Mouse (Mus musculus) cortical plate, adult 2 months (tissue): ENCODE data around the gene Elof1. TPM values are rescaled to one million over a fixed set of nuclear protein-coding genes. Genes with fewer than 3 reads are reported as not detected.

Source experiments
- H3K27ac ChIP-seq: fragments of 200-500 bp; 2 replicates; pipeline ENCODE4 v1.5.1; 2012; ENCODE audit warnings: low read length, control low read depth, inconsistent platforms; ENCODE audit not compliant: insufficient read depth
- H3K4me1 ChIP-seq: fragments of 200-500 bp; 2 replicates; pipeline ENCODE4 v1.6.1; 2011; ENCODE audit warnings: low read length; ENCODE audit not compliant: control insufficient read depth, insufficient read depth
- H3K4me3 ChIP-seq: fragments of 200-500 bp; 2 replicates; pipeline ENCODE4 v1.5.1; 2011; ENCODE audit warnings: mild to moderate bottlenecking, low read length, control low read depth; ENCODE audit not compliant: insufficient read depth
- CTCF ChIP-seq: fragments of 200-500 bp; IDR thresholded peaks from 2 replicates; pipeline ENCODE4 v1.5.1; 2011; ENCODE audit warnings: mild to moderate bottlenecking, control low read depth, low read length; ENCODE audit not compliant: insufficient read depth; ENCODE audit errors: extremely low read depth
- POLR2A ChIP-seq: fragments of 200-500 bp; IDR thresholded peaks from 2 replicates; pipeline ENCODE4 v1.6.1; 2011; ENCODE audit warnings: mild to moderate bottlenecking, low read length, control low read depth; ENCODE audit not compliant: insufficient read depth; ENCODE audit errors: extremely low read depth
- polyA plus RNA-seq: library from polyadenylated mRNA; depleted of rRNA; stranded (reverse); fragments of >200 nt; gene quantifications from 2 replicates; pipeline ENCODE4 v1.2.3, GENCODE M21; 2012; rRNA removed

Elof1 gene
- 122 and 131 TPM in 2 replicates for polyA plus RNA-seq

- peak; percentile 97 for TF ChIP-seq POLR2A
- no peak for TF ChIP-seq CTCF
- Histone ChIP-seq H3K4me1 (peaks cover 5% of the 10 kb centered on the region; the same call in 1 of the 2 replicates), H3K4me3 (peak within 1 kb of the TSS; percentile 47), H3K27ac (no peak within 1 kb of the TSS)
Measured at GRCm38 (mm10) chr9:22116740-22117426, at the start of gene Elof1. TSS of gene Elof1 (minus strand) at chr9:22117172.

- Histone ChIP-seq H3K4me1 (peaks cover 2% of the 10 kb centered on the region; the same call in 1 of the 2 replicates), H3K27ac (no peak overlapping the region), H3K4me3 (no peak overlapping the region)
- no peak for TF ChIP-seq CTCF
- TF ChIP-seq POLR2A: no peak
Measured at GRCm38 (mm10) chr9:22166686-22167085, 49.7 kb upstream of the Elof1 start.

GRCm38 (mm10) chr9:22165964-22166363 lies 49.0 kb upstream of the Elof1 start:
- TF ChIP-seq POLR2A (no peak), CTCF (no peak)
- H3K4me3 ChIP-seq: no peak overlapping the region
- H3K27ac ChIP-seq: no peak overlapping the region
- peaks cover 2% of the 10 kb centered on the region; the same call in 1 of the 2 replicates for H3K4me1 ChIP-seq

GRCm38 (mm10) chr9:22164711-22165668 lies 48.0 kb upstream of the Elof1 start:
- no peak for TF ChIP-seq CTCF
- peak; percentile 76 for TF ChIP-seq POLR2A
- Histone ChIP-seq H3K27ac (0 out of 2 replicates have a peak overlapping the region, but pooled peaks have one; percentile 37), H3K4me3 (peak overlapping the region; percentile 49), H3K4me1 (peaks cover 2% of the 10 kb centered on the region; the same call in 1 of the 2 replicates)

GRCm38 (mm10) chr9:22162912-22163311 lies 45.9 kb upstream of the Elof1 start:
- TF ChIP-seq POLR2A (no peak), CTCF (no peak)
- Histone ChIP-seq H3K4me1 (peaks cover 2% of the 10 kb centered on the region; the same call in 1 of the 2 replicates), H3K27ac (no peak overlapping the region), H3K4me3 (no peak overlapping the region)

- H3K4me1 ChIP-seq: peaks cover 5% of the 10 kb centered on the region; the same call in 1 of the 2 replicates
- H3K4me3 ChIP-seq: no peak overlapping the region
Measured at GRCm38 (mm10) chr9:22162305-22162704, 45.3 kb upstream of the Elof1 start.

GRCm38 (mm10) chr9:22161299-22161698 lies 44.3 kb upstream of the Elof1 start:
- H3K4me3 ChIP-seq: no peak overlapping the region
- no peak overlapping the region for H3K27ac ChIP-seq
- no peak for TF ChIP-seq POLR2A
- TF ChIP-seq CTCF: no peak
- peaks cover 5% of the 10 kb centered on the region; the same call in 1 of the 2 replicates for H3K4me1 ChIP-seq

More at GRCm38 (mm10) chr9:22162305-22162704, 45.3 kb upstream of the Elof1 start:
- TF ChIP-seq CTCF (no peak), POLR2A (no peak)
- no peak overlapping the region for H3K27ac ChIP-seq

GRCm38 (mm10) chr9:22157516-22158265 lies 40.7 kb upstream of the Elof1 start:
- peaks cover 2% of the 10 kb centered on the region; the same call in 1 of the 2 replicates for H3K4me1 ChIP-seq
- H3K4me3 ChIP-seq: peak overlapping the region; percentile 70
- no peak overlapping the region for H3K27ac ChIP-seq
- TF ChIP-seq CTCF: no peak

GRCm38 (mm10) chr9:22156497-22157245 lies 39.7 kb upstream of the Elof1 start, which contains the start of gene Pigyl:
TSS of gene Pigyl (plus strand) at chr9:22156846.
- Histone ChIP-seq H3K4me3 (peak within 1 kb of the TSS; percentile 70), H3K4me1 (peaks cover 2% of the 10 kb centered on the region; the same call in 1 of the 2 replicates), H3K27ac (peak within 1 kb of the TSS; percentile 95)
- peak; percentile 84 for TF ChIP-seq POLR2A
- TF ChIP-seq CTCF: no peak
